Comparison of ENCODE assay signal across 8 mouse cellular contexts in genomic region chr8:3392771-3393710, GRCm38 (mm10). TPM values are rescaled to one million over a fixed set of nuclear protein-coding genes. Genes with fewer than 3 reads are reported as not detected.
DNase-seq lines count a peak whose midpoint lies in the region; ATAC-seq lines count a peak whose summit lies in the region.

Gene Arhgef18, plus strand, starts transcription at chr8:3393006.

- H3K4me3 ChIP-seq in forebrain, embryonic 10.5 days = peak within 1 kb of the TSS; percentile 86
- H3K4me3 ChIP-seq in heart, embryonic 13.5 days = peak within 1 kb of the TSS; percentile 84
- H3K4me3 ChIP-seq in kidney, embryonic 16.5 days (ENCODE audit: low read length) = peak within 1 kb of the TSS; percentile 80
- peak within 1 kb of the TSS; percentile 81 for H3K4me3 ChIP-seq in limb, embryonic 15.5 days
- peak within 1 kb of the TSS; percentile 70 for H3K4me3 ChIP-seq in midbrain, embryonic 16.5 days (ENCODE audit: low read depth, low read length)

- H3K9me3 ChIP-seq in forebrain, embryonic 10.5 days = no peaks in the 10 kb centered on the region
- H3K9me3 ChIP-seq in heart, embryonic 13.5 days = no peaks in the 10 kb centered on the region
- no peaks in the 10 kb centered on the region for H3K9me3 ChIP-seq in kidney, embryonic 16.5 days (ENCODE audit: low read length)
- no peaks in the 10 kb centered on the region for H3K9me3 ChIP-seq in limb, embryonic 15.5 days
- H3K9me3 ChIP-seq in midbrain, embryonic 16.5 days (replicated peaks; ENCODE audit: control insufficient read depth, low read length, poor library complexity, severe bottlenecking) = no peaks in the 10 kb centered on the region

- ATAC-seq in heart, embryonic 13.5 days (ENCODE audit: extremely low read depth, insufficient number of reproducible peaks, low FRiP score, low TSS enrichment) = peak; percentile 89
- peak; percentile 99 for ATAC-seq in kidney, embryonic 16.5 days (ENCODE audit: low FRiP score, low TSS enrichment)
- peak; percentile 92 for ATAC-seq in limb, embryonic 15.5 days (ENCODE audit: insufficient number of reproducible peaks, low FRiP score, low TSS enrichment, low read depth)
- ATAC-seq in midbrain, embryonic 16.5 days = peak; percentile 99

- peak within 1 kb of the TSS; percentile 89 for H3K9ac ChIP-seq in heart, embryonic 13.5 days
- peak within 1 kb of the TSS; percentile 85 for H3K9ac ChIP-seq in kidney, embryonic 16.5 days (replicated peaks; ENCODE audit: low read length)
- H3K9ac ChIP-seq in limb, embryonic 15.5 days = peak within 1 kb of the TSS; percentile 75
- peak within 1 kb of the TSS; percentile 77 for H3K9ac ChIP-seq in midbrain, embryonic 16.5 days (ENCODE audit: low read depth, low read length)

- H3K27me3 ChIP-seq in forebrain, embryonic 10.5 days (ENCODE audit: poor library complexity, severe bottlenecking) = no peaks in the 10 kb centered on the region
- H3K27me3 ChIP-seq in heart, embryonic 13.5 days (replicated peaks) = no peaks in the 10 kb centered on the region
- H3K27me3 ChIP-seq in kidney, embryonic 16.5 days (ENCODE audit: insufficient read depth, low read length) = no peaks in the 10 kb centered on the region
- H3K27me3 ChIP-seq in limb, embryonic 15.5 days = no peaks in the 10 kb centered on the region
- H3K27me3 ChIP-seq in midbrain, embryonic 16.5 days (ENCODE audit: control insufficient read depth, insufficient read depth, low read depth, low read length) = no peaks in the 10 kb centered on the region

- peak; percentile 72 for DNase-seq in CD4-positive, CD25-positive, alpha-beta regulatory T cell, adult 2 months (ENCODE audit: low read depth, low spot score)
- DNase-seq in c-Kit-positive CD71-positive TER-119-negative erythroid progenitor cells, embryonic 14.5 days (ENCODE audit: low read depth) = peak; percentile 84
- peak; percentile 70 for DNase-seq in forebrain, embryonic 10.5 days (ENCODE audit: extremely low spot score, low spot score)
- DNase-seq in spleen, postnatal 10 days (ENCODE audit: low spot score in 2 of 2) = peak; percentile 46 to 79

- WGBS in forebrain, embryonic 10.5 days = 1% methylated on average over 48 of the region's 48 CpGs
- WGBS in heart, embryonic 13.5 days = under 1% methylated on average over 48 of the region's 48 CpGs
- under 1% methylated on average over 48 of the region's 48 CpGs for WGBS in kidney, embryonic 16.5 days
- WGBS in limb, embryonic 15.5 days = 1% methylated on average over 48 of the region's 48 CpGs
- 1% methylated on average over 48 of the region's 48 CpGs for WGBS in midbrain, embryonic 16.5 days

- H3K4me2 ChIP-seq in heart, embryonic 13.5 days = peak within 1 kb of the TSS; percentile 82
- peak within 1 kb of the TSS; percentile 76 for H3K4me2 ChIP-seq in kidney, embryonic 16.5 days (replicated peaks; ENCODE audit: low read depth, low read length)
- peak within 1 kb of the TSS; percentile 72 for H3K4me2 ChIP-seq in limb, embryonic 15.5 days
- H3K4me2 ChIP-seq in midbrain, embryonic 16.5 days (ENCODE audit: low read length) = peak within 1 kb of the TSS; percentile 79

- peaks cover 32% of the 10 kb centered on the region for H3K4me1 ChIP-seq in forebrain, embryonic 10.5 days
- peaks cover 26% of the 10 kb centered on the region for H3K4me1 ChIP-seq in heart, embryonic 13.5 days
- peaks cover 17% of the 10 kb centered on the region for H3K4me1 ChIP-seq in kidney, embryonic 16.5 days (ENCODE audit: insufficient read depth, low read length)
- peaks cover 22% of the 10 kb centered on the region for H3K4me1 ChIP-seq in limb, embryonic 15.5 days
- peaks cover 23% of the 10 kb centered on the region for H3K4me1 ChIP-seq in midbrain, embryonic 16.5 days (ENCODE audit: control insufficient read depth, insufficient read depth, low read length)

- H3K27ac ChIP-seq in forebrain, embryonic 10.5 days = peak within 1 kb of the TSS; percentile 86
- H3K27ac ChIP-seq in heart, embryonic 13.5 days (replicated peaks) = peak within 1 kb of the TSS; percentile 60; the same call in 1 of the 2 replicates
- peak within 1 kb of the TSS; percentile 50 for H3K27ac ChIP-seq in kidney, embryonic 16.5 days (ENCODE audit: low read length)
- peak within 1 kb of the TSS; percentile 68; the same call in 1 of the 2 replicates for H3K27ac ChIP-seq in limb, embryonic 15.5 days
- H3K27ac ChIP-seq in midbrain, embryonic 16.5 days (ENCODE audit: low read length) = 0 out of 2 replicates have a peak within 1 kb of the TSS, but pooled peaks have one; percentile 17

- H3K36me3 ChIP-seq in forebrain, embryonic 10.5 days (replicated peaks) = peaks cover 13% of the 10 kb centered on the region
- H3K36me3 ChIP-seq in heart, embryonic 13.5 days = peaks cover 9% of the 10 kb centered on the region
- no peaks in the 10 kb centered on the region for H3K36me3 ChIP-seq in kidney, embryonic 16.5 days (ENCODE audit: insufficient read depth, low read length)
- 0 out of 2 replicates have a peak, but pooled peaks cover 5% of the 10 kb centered on the region for H3K36me3 ChIP-seq in limb, embryonic 15.5 days
- H3K36me3 ChIP-seq in midbrain, embryonic 16.5 days (ENCODE audit: control insufficient read depth, insufficient read depth, low read length) = no peaks in the 10 kb centered on the region

RNA-seq across cellular contexts. Expression of gene Arhgef18, which starts in this region (rescaled TPM):
- polyA plus RNA-seq in forebrain, embryonic 10.5 days (2016; fragmentation: Nextera tagmentation; extraction: Ambion mirVana) = 9.7 and 11.4 TPM in 2 replicates
- 4.9 and 5.4 TPM in 2 replicates for polyA plus RNA-seq in heart, embryonic 13.5 days (2015; fragmentation: Nextera tagmentation; extraction: Ambion mirVana)
- polyA plus RNA-seq in kidney, embryonic 16.5 days (2015; fragmentation: Nextera tagmentation; extraction: Ambion mirVana) = 11.6 and 12.1 TPM in 2 replicates
- polyA plus RNA-seq in limb, embryonic 15.5 days (2015; fragmentation: Nextera tagmentation; extraction: Ambion mirVana) = 8.4 and 9.0 TPM in 2 replicates
- polyA plus RNA-seq in midbrain, embryonic 16.5 days (2015; fragmentation: Nextera tagmentation; extraction: Ambion mirVana) = 12.0 and 12.1 TPM in 2 replicates

Comparison
In these comparisons a context has a peak if more than half of its experiments do, and no peak if none do; other contexts are left out.
1. Peak in every context shown above with its lines: DNase-seq, ATAC-seq, H3K4me3 ChIP-seq and H3K27ac ChIP-seq.
2. H3K27ac ChIP-seq: peak in every context shown above with its lines; median percentile 86 in forebrain, embryonic 10.5 days; 68 in limb, embryonic 15.5 days; 60 in heart, embryonic 13.5 days; 50 in kidney, embryonic 16.5 days; 17 in midbrain, embryonic 16.5 days.